Mouse (Mus musculus): ENCODE results near the gene Aif1. TPM values are rescaled to one million over a fixed set of nuclear protein-coding genes. Genes with fewer than 3 reads are reported as not detected.

The Aif1 gene
- total and polyA plus RNA-seq, 3 experiments = 7.0 to 14.7 (median 14.1) TPM

GRCm38 (mm10) chr17:35162121-35162520 lies 13.7 kb downstream of the Aif1 start:
- Histone ChIP-seq H3K4me1 (ENCODE audit: control insufficient read depth in 1 of 2, insufficient read depth in 2 of 2) (peaks cover 6 to 35% of the 10 kb centered on the region in 2 experiments), H3K27me3 (replicated peaks) (no peaks in the 10 kb centered on the region), H3K4me2 (ENCODE audit: insufficient read depth, low read depth, poor library complexity, severe bottlenecking) (peak overlapping the region; percentile 76; the same call in 1 of the 2 replicates), H3K27ac (ENCODE audit: insufficient read depth, low read depth) (no peak overlapping the region), H3K4me3 (replicated peaks in 1 of 3; ENCODE audit: low read depth in 2 of 3, low read length in 2 of 3, poor library complexity in 1 of 3) (peak overlapping the region in 2 of 3 experiments; percentile 88 to 97), H3K9me3 (replicated peaks; ENCODE audit: low read length) (no peaks in the 10 kb centered on the region), H3K9ac (ENCODE audit: insufficient read depth, low read depth) (peak overlapping the region; percentile 95; the same call in 1 of the 2 replicates), H3K79me2 (replicated peaks; ENCODE audit: control insufficient read depth, extremely low read depth, insufficient read depth, poor library complexity, severe bottlenecking) (peaks cover 68% of the 10 kb centered on the region), H3K36me3 (replicated peaks in 1 of 2; ENCODE audit: control insufficient read depth in 1 of 2, insufficient read depth in 1 of 2, low read length in 1 of 2) (peaks cover 49 to 60% of the 10 kb centered on the region in 2 experiments)
- in situ Hi-C loops (cut with MboI; ENCODE audit: low pct_ligation_motif_present, low pct_unique_long_range_greater_than_20kb, low sequenced_read_pairs) (no loop called here), dilution Hi-C loops (cut with MboI; ENCODE audit: extremely low pct_ligation_motif_present, extremely low pct_unique_long_range_greater_than_20kb, low sequenced_read_pairs) (no loop called here)
- DNase-seq (ENCODE audit: extremely low read depth) = no peak
- TF ChIP-seq MAZ (IDR thresholded peaks at IDR 0.05; ENCODE audit: low read depth, low read length) (no peak), NELFE (IDR thresholded peaks at IDR 0.05; ENCODE audit: low read depth, low read length) (no peak), USF1 (IDR thresholded peaks at IDR 0.05; ENCODE audit: low read depth, low read length) (no peak), CHD2 (IDR thresholded peaks at IDR 0.05; ENCODE audit: low read length) (no peak), MAFK (IDR thresholded peaks at IDR 0.05; ENCODE audit: insufficient replicate concordance, low read length) (no peak), USF2 (conservative IDR thresholded peaks at IDR 0.05; ENCODE audit: low read depth, low read length) (no peak), GABPA (IDR thresholded peaks at IDR 0.05; ENCODE audit: insufficient replicate concordance, low read depth, low read length) (no peak), KAT2A (IDR thresholded peaks at IDR 0.05; ENCODE audit: insufficient replicate concordance, low read length) (no peak), PAX5 (IDR thresholded peaks at IDR 0.05; ENCODE audit: low read length) (no peak), POLR2AphosphoS2 (IDR thresholded peaks at IDR 0.05; ENCODE audit: low read depth, low read length) (no peak), ETS1 (conservative IDR thresholded peaks at IDR 0.05; ENCODE audit: low read depth, low read length) (no peak), SIN3A (IDR thresholded peaks at IDR 0.05; ENCODE audit: low read length) (no peak), MAX (IDR thresholded peaks at IDR 0.05; ENCODE audit: low read length) (no peak), IRF4 (IDR thresholded peaks at IDR 0.05; ENCODE audit: low read depth, low read length) (no peak)

GRCm38 (mm10) chr17:35161421-35161820 lies 14.4 kb downstream of the Aif1 start:
- no peak overlapping the region for H3K4me2 ChIP-seq (ENCODE audit: insufficient read depth, low read depth, poor library complexity, severe bottlenecking)
- dilution Hi-C loops (cut with MboI; ENCODE audit: extremely low pct_ligation_motif_present, extremely low pct_unique_long_range_greater_than_20kb, low sequenced_read_pairs) (no loop called here), in situ Hi-C loops (cut with MboI; ENCODE audit: low pct_ligation_motif_present, low pct_unique_long_range_greater_than_20kb, low sequenced_read_pairs) (no loop called here)
- peaks cover 4 to 33% of the 10 kb centered on the region in 2 experiments for H3K4me1 ChIP-seq (ENCODE audit: control insufficient read depth in 1 of 2, insufficient read depth in 2 of 2)
- peaks cover 66% of the 10 kb centered on the region for H3K79me2 ChIP-seq (replicated peaks; ENCODE audit: control insufficient read depth, extremely low read depth, insufficient read depth, poor library complexity, severe bottlenecking)
- H3K27ac ChIP-seq (ENCODE audit: insufficient read depth, low read depth) = no peak overlapping the region
- no peak overlapping the region for H3K4me3 ChIP-seq (replicated peaks in 1 of 3; ENCODE audit: low read depth in 2 of 3, low read length in 2 of 3, poor library complexity in 1 of 3)
- peaks cover 56 to 66% of the 10 kb centered on the region in 2 experiments for H3K36me3 ChIP-seq (replicated peaks in 1 of 2; ENCODE audit: control insufficient read depth in 1 of 2, insufficient read depth in 1 of 2, low read length in 1 of 2)
- TF ChIP-seq EP300 (IDR thresholded peaks at IDR 0.05; ENCODE audit: low read length) (no peak), PAX5 (IDR thresholded peaks at IDR 0.05; ENCODE audit: low read length) (no peak), MAX (IDR thresholded peaks at IDR 0.05; ENCODE audit: low read length) (no peak), TBP (conservative IDR thresholded peaks at IDR 0.05; ENCODE audit: low read depth, low read length) (no peak), SIN3A (IDR thresholded peaks at IDR 0.05; ENCODE audit: low read length) (no peak), IRF4 (IDR thresholded peaks at IDR 0.05; ENCODE audit: low read depth, low read length) (no peak), GABPA (IDR thresholded peaks at IDR 0.05; ENCODE audit: insufficient replicate concordance, low read depth, low read length) (no peak), MAFK (IDR thresholded peaks at IDR 0.05; ENCODE audit: insufficient replicate concordance, low read length) (no peak), ZKSCAN1 (IDR thresholded peaks at IDR 0.05; ENCODE audit: borderline replicate concordance, low read depth, low read length) (no peak), ELF1 (IDR thresholded peaks at IDR 0.05; ENCODE audit: low read depth, low read length) (no peak), HCFC1 (IDR thresholded peaks at IDR 0.05; ENCODE audit: low read depth, low read length) (no peak), CHD1 (IDR thresholded peaks at IDR 0.05; ENCODE audit: low read depth, low read length) (no peak), USF2 (conservative IDR thresholded peaks at IDR 0.05; ENCODE audit: low read depth, low read length) (no peak), ZNF384 (IDR thresholded peaks at IDR 0.05; ENCODE audit: low read depth, low read length) (no peak), NRF1 (IDR thresholded peaks at IDR 0.05; ENCODE audit: low read depth, low read length) (no peak), JUN (IDR thresholded peaks at IDR 0.05; ENCODE audit: insufficient read depth, low read depth, low read length) (no peak)
- H3K9me3 ChIP-seq (replicated peaks; ENCODE audit: low read length) = no peaks in the 10 kb centered on the region
- no peak for DNase-seq (ENCODE audit: extremely low read depth)
- no peak overlapping the region for H3K9ac ChIP-seq (ENCODE audit: insufficient read depth, low read depth)
- H3K27me3 ChIP-seq (replicated peaks) = no peaks in the 10 kb centered on the region

Data from CH12.LX (cell line).